Mouse (Mus musculus): Measurements from ENCODE around the gene Yif1b. TPM values are rescaled to one million over a fixed set of nuclear protein-coding genes. Genes with fewer than 3 reads are reported as not detected.

The Yif1b gene
- polyA plus RNA-seq, 1 experiment from 2014 or later, result 114 TPM

DNA sequence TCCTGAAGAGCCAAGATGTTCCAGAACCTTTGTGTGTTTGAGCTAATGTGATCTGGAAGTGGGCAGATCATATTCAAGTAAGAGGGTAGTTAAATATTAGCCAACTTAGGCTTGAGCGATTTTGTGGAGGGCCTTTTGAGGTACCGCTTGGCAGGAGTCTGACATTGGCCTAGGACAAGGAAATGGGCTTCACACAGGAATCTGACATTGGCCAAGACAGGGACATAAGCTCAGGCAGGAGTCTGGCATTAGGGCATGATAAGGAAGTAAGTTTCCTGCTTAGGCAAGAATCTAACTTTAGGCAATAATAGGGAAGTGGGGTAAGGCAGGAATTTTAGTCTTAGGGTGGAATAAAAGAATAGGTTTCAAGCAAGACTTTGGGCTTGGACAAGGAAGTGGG, 23.9 kb upstream of the Yif1b start:
- no peak overlapping the region for H3K27ac ChIP-seq (ENCODE audit: low read depth, low read length)
- H3K9ac ChIP-seq (ENCODE audit: low read depth, low read length), result no peak overlapping the region
- WGBS, result 57% methylated on average over 2 of the region's 2 CpGs
- no peak; the same call in 1 of the 2 replicates for ATAC-seq
- H3K36me3 ChIP-seq (ENCODE audit: control insufficient read depth, insufficient read depth, low read length), result no peaks in the 10 kb centered on the region
- no peaks in the 10 kb centered on the region for H3K27me3 ChIP-seq (replicated peaks; ENCODE audit: control insufficient read depth, insufficient read depth, low read length)
- H3K4me2 ChIP-seq (ENCODE audit: low read length), result no peak overlapping the region; the same call in 1 of the 2 replicates
- peaks cover 12% of the 10 kb centered on the region for H3K4me1 ChIP-seq (ENCODE audit: control insufficient read depth, insufficient read depth, low read depth, low read length)
- no peaks in the 10 kb centered on the region for H3K9me3 ChIP-seq (ENCODE audit: control insufficient read depth, low read length)
- no peak overlapping the region for H3K4me3 ChIP-seq (ENCODE audit: low read length)

DNA sequence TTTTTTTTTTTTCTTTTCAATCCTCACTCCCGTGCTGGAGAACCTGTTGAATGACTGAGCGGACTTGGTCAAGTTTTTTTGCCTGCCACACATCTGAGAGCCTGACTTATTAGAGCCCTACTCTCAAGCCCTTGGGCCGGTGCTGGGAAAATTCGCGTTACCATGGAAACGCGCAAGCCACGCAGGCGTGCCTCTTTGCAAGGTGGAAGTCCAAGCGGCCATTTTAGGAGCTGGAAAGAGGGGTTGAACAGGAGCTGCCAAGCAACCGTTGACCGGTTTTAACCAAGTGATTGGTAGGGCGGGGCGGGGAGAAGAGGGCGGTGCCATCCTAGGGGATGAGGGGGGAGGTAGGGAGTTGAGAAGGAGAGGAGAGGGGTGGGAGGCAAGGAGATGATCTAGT, 23.3 kb upstream of the Yif1b start:
- peaks cover 12% of the 10 kb centered on the region for H3K4me1 ChIP-seq (ENCODE audit: control insufficient read depth, insufficient read depth, low read depth, low read length)
- WGBS, result 41% methylated on average over 15 of the region's 15 CpGs
- no peak overlapping the region for H3K27ac ChIP-seq (ENCODE audit: low read depth, low read length)
- no peak overlapping the region for H3K9ac ChIP-seq (ENCODE audit: low read depth, low read length)
- H3K36me3 ChIP-seq (ENCODE audit: control insufficient read depth, insufficient read depth, low read length), result no peaks in the 10 kb centered on the region
- H3K27me3 ChIP-seq (replicated peaks; ENCODE audit: control insufficient read depth, insufficient read depth, low read length), result no peaks in the 10 kb centered on the region
- ATAC-seq, result no peak
- H3K9me3 ChIP-seq (ENCODE audit: control insufficient read depth, low read length), result no peaks in the 10 kb centered on the region
- H3K4me3 ChIP-seq (ENCODE audit: low read length), result no peak overlapping the region
- H3K4me2 ChIP-seq (ENCODE audit: low read length), result no peak overlapping the region

DNA sequence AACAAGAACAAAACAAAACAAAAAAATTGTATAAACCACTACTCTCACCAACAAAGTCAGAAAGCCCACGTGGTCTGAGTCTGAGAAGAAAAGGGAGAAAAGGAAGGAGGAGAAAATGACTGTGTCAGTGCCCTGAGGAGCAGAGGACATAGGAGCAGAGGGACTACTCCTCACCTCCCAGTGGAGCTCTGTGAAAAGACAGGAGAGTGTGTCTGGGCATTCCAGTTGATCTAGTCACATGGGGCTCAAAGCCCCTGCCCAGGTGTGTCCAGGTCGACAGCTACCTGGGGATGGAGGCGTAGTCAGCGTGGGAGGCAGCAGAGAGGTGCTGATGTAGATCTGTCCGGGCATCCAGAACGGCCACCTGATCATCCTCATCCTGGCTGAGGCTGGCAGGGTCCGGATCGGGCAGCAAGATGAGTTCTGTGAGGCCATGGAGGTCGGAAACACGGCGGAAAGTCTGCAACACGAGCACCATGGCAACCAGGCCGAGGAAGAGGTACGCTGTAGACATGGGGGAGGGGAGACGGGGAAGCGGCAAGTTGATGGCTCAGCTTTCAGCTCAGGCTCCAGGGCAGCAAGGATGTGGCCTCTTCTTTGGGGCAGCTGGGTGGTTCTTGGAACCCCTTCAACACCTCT, 13.3 kb upstream of the Yif1b start:
- H3K4me3 ChIP-seq (ENCODE audit: low read length), result peak overlapping the region; percentile 10; the same call in 1 of the 2 replicates
- peak; percentile 78 for ATAC-seq

DNA sequence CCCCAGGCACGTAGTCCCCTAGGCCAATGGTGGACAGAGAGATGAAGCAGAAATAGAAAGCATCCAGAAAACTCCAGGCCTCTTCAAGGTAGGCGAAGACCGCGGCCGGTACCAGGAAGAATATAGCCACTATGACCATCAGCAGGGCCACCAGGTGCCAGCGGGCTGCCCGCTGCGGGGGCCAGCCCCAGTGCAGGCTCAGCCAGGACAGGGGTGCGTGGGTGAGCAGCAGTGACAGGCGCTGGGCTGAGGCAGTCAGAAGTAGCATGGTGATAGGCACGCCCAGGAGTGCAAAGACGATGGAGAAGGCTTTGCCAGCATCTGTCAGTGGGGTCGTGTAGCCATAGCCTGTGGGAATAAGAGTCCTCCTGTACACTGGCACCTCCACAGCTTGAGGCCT, 12.6 kb upstream of the Yif1b start:
- peaks cover 8% of the 10 kb centered on the region for H3K4me1 ChIP-seq (ENCODE audit: control insufficient read depth, insufficient read depth, low read depth, low read length)
- peak; percentile 51 for ATAC-seq

More for the DNA sequence above, 13.3 kb upstream of the Yif1b start:
- Histone ChIP-seq H3K9me3 (ENCODE audit: control insufficient read depth, low read length) (peaks cover 3% of the 10 kb centered on the region; the same call in 1 of the 2 replicates), H3K9ac (ENCODE audit: low read depth, low read length) (peak overlapping the region; percentile 58), H3K27me3 (replicated peaks; ENCODE audit: control insufficient read depth, insufficient read depth, low read length) (no peaks in the 10 kb centered on the region), H3K36me3 (ENCODE audit: control insufficient read depth, insufficient read depth, low read length) (no peaks in the 10 kb centered on the region), H3K27ac (ENCODE audit: low read depth, low read length) (no peak overlapping the region), H3K4me1 (ENCODE audit: control insufficient read depth, insufficient read depth, low read depth, low read length) (peaks cover 8% of the 10 kb centered on the region), H3K4me2 (ENCODE audit: low read length) (peak overlapping the region; percentile 50)
- WGBS, result 12% methylated on average over 16 of the region's 16 CpGs

DNA sequence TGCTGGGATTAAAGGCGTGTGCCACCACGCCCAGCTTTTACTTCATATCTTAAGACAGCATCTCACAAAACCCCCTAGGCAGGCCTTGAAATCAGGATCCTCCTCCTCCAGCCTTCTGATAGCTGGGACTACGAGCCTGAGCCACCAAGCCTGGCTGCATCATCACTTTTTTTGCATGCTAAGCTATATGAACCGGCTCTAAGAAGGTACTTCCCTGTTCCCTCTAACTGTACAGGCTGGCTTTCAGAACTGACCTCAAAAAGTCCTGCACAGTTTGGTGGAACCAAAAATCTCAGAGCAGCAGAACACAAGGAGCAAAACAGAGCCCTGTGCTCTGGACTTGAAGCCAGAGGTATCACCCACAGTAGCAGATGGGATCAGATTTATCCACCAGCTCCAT, 9.9 kb upstream of the Yif1b start:
- no peak overlapping the region for H3K9ac ChIP-seq (ENCODE audit: low read depth, low read length)
- peaks cover 15% of the 10 kb centered on the region for H3K4me1 ChIP-seq (ENCODE audit: control insufficient read depth, insufficient read depth, low read depth, low read length)
- H3K27me3 ChIP-seq (replicated peaks; ENCODE audit: control insufficient read depth, insufficient read depth, low read length), result peaks cover 10% of the 10 kb centered on the region
- no peak overlapping the region for H3K4me2 ChIP-seq (ENCODE audit: low read length)
- H3K27ac ChIP-seq (ENCODE audit: low read depth, low read length), result no peak overlapping the region
- no peak overlapping the region for H3K4me3 ChIP-seq (ENCODE audit: low read length)
- WGBS, result 70% methylated on average over 4 of the region's 4 CpGs
- H3K9me3 ChIP-seq (ENCODE audit: control insufficient read depth, low read length), result no peaks in the 10 kb centered on the region
- no peak for ATAC-seq
- H3K36me3 ChIP-seq (ENCODE audit: control insufficient read depth, insufficient read depth, low read length), result no peaks in the 10 kb centered on the region

More for the DNA sequence above, 12.6 kb upstream of the Yif1b start:
- WGBS, result 71% methylated on average over 13 of the region's 13 CpGs
- H3K9me3 ChIP-seq (ENCODE audit: control insufficient read depth, low read length), result no peaks in the 10 kb centered on the region
- H3K4me2 ChIP-seq (ENCODE audit: low read length), result peak overlapping the region; percentile 50
- peak overlapping the region; percentile 10; the same call in 1 of the 2 replicates for H3K4me3 ChIP-seq (ENCODE audit: low read length)
- H3K27me3 ChIP-seq (replicated peaks; ENCODE audit: control insufficient read depth, insufficient read depth, low read length), result no peaks in the 10 kb centered on the region; the same call in 1 of the 2 replicates
- no peak overlapping the region for H3K27ac ChIP-seq (ENCODE audit: low read depth, low read length)
- peak overlapping the region; percentile 23; the same call in 1 of the 2 replicates for H3K9ac ChIP-seq (ENCODE audit: low read depth, low read length)
- H3K36me3 ChIP-seq (ENCODE audit: control insufficient read depth, insufficient read depth, low read length), result no peaks in the 10 kb centered on the region

DNA sequence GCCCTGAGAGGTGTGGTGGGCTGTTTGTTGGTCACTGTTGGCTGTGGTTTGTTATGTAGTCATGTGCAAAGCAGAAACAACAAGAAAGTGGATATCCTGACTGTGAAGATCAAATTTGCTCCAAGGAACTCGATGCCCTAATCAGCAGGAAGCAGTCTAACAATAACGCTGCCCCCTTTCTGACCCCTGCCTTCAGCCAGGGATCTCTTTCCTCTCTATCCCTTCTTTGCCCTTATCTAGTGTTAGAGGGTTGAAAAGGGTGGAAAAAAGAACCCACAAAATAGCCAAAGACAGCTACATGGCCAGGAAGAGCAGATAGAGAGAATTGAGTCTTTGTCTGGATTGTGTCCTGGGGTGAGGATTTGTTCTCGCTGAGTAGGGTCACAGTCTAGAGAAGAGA, 7.6 kb upstream of the Yif1b start:
- Histone ChIP-seq H3K9me3 (ENCODE audit: control insufficient read depth, low read length) (no peaks in the 10 kb centered on the region), H3K9ac (ENCODE audit: low read depth, low read length) (no peak overlapping the region), H3K27ac (ENCODE audit: low read depth, low read length) (no peak overlapping the region), H3K36me3 (ENCODE audit: control insufficient read depth, insufficient read depth, low read length) (no peaks in the 10 kb centered on the region), H3K4me1 (ENCODE audit: control insufficient read depth, insufficient read depth, low read depth, low read length) (peaks cover 7% of the 10 kb centered on the region), H3K27me3 (replicated peaks; ENCODE audit: control insufficient read depth, insufficient read depth, low read length) (peaks cover 15% of the 10 kb centered on the region), H3K4me2 (ENCODE audit: low read length) (no peak overlapping the region), H3K4me3 (ENCODE audit: low read length) (no peak overlapping the region)
- 23% methylated on average over 3 of the region's 3 CpGs for WGBS
- ATAC-seq, result no peak

DNA sequence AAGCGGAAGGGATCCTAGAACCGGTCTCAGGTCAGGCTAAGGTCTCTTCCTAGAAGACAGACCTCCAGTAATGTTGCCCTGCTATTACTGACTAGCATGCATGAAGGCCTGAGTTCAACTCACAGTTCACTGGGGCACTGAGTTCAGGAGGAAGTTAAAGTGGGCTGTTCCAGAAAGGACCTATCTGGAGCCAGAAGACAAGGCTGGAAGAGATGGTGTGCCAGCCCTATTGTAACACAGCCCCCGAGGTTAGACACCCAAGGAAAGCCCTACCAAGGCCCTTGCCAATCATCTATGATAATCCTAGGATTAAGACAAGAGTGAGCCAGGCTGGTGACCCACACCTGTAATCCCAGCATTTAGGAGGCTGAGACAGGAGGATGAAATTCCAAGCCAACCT, 6.6 kb upstream of the Yif1b start:
- 57% methylated on average over 3 of the region's 3 CpGs for WGBS
- H3K4me1 ChIP-seq (ENCODE audit: control insufficient read depth, insufficient read depth, low read depth, low read length), result peaks cover 7% of the 10 kb centered on the region
- H3K27ac ChIP-seq (ENCODE audit: low read depth, low read length), result no peak overlapping the region
- no peak overlapping the region; the same call in 1 of the 2 replicates for H3K4me3 ChIP-seq (ENCODE audit: low read length)
- peaks cover 15% of the 10 kb centered on the region for H3K27me3 ChIP-seq (replicated peaks; ENCODE audit: control insufficient read depth, insufficient read depth, low read length)
- H3K9me3 ChIP-seq (ENCODE audit: control insufficient read depth, low read length), result no peaks in the 10 kb centered on the region
- H3K4me2 ChIP-seq (ENCODE audit: low read length), result no peak overlapping the region; the same call in 1 of the 2 replicates
- no peak for ATAC-seq
- no peaks in the 10 kb centered on the region for H3K36me3 ChIP-seq (ENCODE audit: control insufficient read depth, insufficient read depth, low read length)
- H3K9ac ChIP-seq (ENCODE audit: low read depth, low read length), result no peak overlapping the region

DNA sequence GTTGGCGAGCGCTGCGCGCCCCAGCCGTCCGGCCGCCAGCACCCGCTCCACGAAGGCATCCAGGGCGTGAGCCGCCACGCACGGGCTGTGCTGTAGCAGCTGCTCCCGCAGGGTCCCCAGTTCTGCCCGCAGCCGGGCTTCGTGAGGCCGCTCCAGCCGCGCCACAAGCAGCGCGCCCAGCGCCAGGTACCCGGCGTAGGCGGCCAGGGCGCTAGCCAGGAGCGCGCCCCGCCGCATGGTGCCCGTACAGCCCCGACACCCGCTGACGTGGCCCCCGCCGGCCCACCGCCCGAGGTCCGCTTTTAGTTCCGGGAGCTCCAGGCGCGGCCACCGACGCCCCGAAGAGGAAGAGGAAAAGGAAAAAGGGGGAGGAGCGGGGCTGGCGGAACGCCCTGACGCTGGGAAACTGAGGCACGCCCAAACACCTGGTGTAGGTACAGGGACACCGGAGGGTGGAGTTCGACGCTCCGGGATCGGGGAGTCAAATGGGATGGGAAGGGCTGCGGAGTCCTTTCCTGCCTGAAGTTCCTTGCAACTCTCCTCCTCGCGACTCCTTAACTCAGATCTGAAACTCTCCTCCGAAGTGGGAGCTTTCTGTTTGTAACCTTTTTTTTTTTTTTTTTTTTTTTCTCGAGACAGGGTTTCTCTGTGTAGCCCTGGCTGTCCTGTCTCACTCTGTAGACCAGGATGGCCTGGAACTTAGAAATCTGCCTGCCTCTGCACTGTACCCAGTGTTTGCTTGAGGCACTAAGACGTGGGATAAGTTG, 5.7 kb upstream of the Yif1b start, which contains the start of gene Kcnk6:
TSS of gene Kcnk6 (minus strand) at position 269 of the 767 bp plus-strand sequence.
- Histone ChIP-seq H3K36me3 (ENCODE audit: control insufficient read depth, insufficient read depth, low read length) (no peaks in the 10 kb centered on the region), H3K4me3 (ENCODE audit: low read length) (peak within 1 kb of the TSS; percentile 52), H3K4me1 (ENCODE audit: control insufficient read depth, insufficient read depth, low read depth, low read length) (peaks cover 7% of the 10 kb centered on the region), H3K9me3 (ENCODE audit: control insufficient read depth, low read length) (no peaks in the 10 kb centered on the region), H3K27ac (ENCODE audit: low read depth, low read length) (no peak within 1 kb of the TSS), H3K27me3 (replicated peaks; ENCODE audit: control insufficient read depth, insufficient read depth, low read length) (peaks cover 15% of the 10 kb centered on the region), H3K9ac (ENCODE audit: low read depth, low read length) (peak within 1 kb of the TSS; percentile 65), H3K4me2 (ENCODE audit: low read length) (peak within 1 kb of the TSS; percentile 93)
- ATAC-seq, result peak; percentile 44; the same call in 1 of the 2 replicates
- 2% methylated on average over 51 of the region's 62 CpGs for WGBS

DNA sequence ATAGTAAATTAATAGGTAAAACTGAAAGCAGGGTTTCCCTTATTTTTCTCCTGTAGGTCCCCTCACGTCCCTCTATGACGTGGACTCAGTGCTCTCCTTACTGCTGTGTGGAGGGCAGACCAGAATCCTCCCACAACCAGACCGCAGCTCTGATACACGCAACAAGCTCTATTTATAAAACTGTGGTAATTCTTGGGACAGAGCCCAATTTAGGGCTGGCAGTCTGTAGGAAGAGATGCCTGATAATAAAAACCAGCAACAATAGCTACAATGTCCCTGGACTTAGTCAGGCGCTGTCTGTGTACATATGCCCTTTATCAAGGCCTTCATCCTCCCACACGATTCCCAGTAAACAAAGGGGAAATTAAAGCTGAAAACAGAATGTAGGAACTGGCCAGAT, 4.4 kb upstream of the Yif1b start:
- Histone ChIP-seq H3K4me2 (ENCODE audit: low read length) (no peak overlapping the region), H3K27me3 (replicated peaks; ENCODE audit: control insufficient read depth, insufficient read depth, low read length) (peaks cover 15% of the 10 kb centered on the region), H3K4me3 (ENCODE audit: low read length) (no peak overlapping the region), H3K9ac (ENCODE audit: low read depth, low read length) (no peak overlapping the region), H3K9me3 (ENCODE audit: control insufficient read depth, low read length) (no peaks in the 10 kb centered on the region), H3K27ac (ENCODE audit: low read depth, low read length) (no peak overlapping the region), H3K36me3 (ENCODE audit: control insufficient read depth, insufficient read depth, low read length) (no peaks in the 10 kb centered on the region), H3K4me1 (ENCODE audit: control insufficient read depth, insufficient read depth, low read depth, low read length) (peaks cover 9% of the 10 kb centered on the region)
- ATAC-seq, result no peak
- WGBS, result 64% methylated on average over 6 of the region's 6 CpGs
